Mouse (Mus musculus) skeletal muscle tissue, adult 2 months (tissue): ENCODE measurements around the gene Litaf.

ENCODE experiments used
- DNase-seq: peaks from one replicate; pipeline ENCODE4 v3.0.0-alpha.2; 2012; ENCODE audit warnings: low read depth, low spot score

The Litaf gene

DNA sequence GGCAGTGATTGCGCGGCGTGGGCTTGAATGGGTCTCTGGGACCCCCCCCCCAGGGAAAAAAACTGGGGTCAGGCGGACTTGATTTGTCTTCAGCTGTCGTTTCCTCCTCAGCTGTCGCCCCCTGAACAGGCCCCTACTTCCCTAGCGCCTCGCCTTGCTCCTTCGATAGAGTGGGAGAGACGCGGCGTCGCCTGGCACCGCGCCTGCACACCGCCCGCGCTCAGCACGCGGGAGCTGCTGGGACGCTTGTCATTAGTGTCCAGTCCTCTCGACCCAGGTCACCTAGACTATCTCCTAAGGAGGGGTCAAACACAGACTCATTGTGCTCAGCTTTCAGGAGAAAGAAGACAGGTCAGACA, 855 bp upstream of the Litaf start:
- no peak for DNase-seq

DNA sequence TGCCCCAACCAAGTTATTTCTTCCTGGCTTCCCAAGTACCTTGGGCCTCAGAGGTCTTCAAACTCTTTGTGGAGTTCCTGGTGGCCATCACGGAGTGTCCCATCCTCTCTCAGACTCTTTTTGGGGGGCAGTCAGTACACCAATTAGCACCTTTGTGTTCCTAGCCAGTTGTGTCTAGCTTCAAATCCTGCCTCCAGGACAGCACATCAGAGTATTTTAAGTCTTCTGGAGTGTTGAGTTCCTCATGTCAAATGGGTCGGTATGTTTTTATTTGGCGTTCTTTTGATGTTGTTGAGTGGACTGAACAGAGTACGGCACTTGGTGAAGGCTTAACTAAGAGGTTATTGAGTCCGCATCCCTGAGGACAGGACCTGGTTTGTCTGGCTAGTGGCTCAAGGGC, 526 bp downstream of the Litaf start:
- no peak for DNase-seq

DNA sequence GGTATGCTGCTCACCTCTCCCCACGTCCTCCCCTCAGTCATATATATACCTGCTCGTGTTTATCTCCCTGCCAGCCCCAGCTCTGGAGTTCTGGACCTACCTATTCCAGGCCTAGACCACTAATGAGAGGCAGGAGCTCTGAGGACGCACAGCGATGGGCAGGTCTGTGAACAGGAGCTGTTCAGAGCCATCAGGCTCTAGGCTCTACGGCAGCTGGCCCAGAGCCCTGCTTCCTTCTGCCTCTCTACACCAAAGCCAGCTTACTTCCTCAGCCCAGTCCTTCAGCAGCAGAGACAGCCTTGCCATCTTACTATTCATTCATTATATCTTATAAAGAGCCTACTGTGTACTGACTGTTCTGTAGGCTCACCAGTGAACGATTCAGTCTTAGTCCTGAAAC, 1.2 kb downstream of the Litaf start:
- DNase-seq: no peak

DNA sequence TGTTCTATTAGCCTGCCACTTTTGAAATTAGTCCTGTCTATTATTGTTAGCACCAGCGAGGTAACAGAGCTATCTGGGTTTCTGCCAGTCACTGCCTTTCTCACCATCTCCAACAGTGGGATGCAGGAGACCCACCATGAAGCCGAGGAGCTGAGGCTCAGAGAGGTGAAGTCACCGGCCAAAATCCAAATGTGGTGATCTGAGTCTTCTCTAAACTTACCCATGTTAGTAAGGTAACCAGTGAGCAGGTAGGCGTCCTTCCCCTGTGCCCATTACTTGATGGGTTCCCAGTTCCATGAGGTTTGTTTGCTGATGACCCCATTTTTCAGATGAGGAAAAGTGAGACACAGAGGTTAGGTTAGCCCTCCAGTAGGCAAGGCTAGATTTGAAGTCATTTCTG, 1.6 kb downstream of the Litaf start:
- DNase-seq: no peak

DNA sequence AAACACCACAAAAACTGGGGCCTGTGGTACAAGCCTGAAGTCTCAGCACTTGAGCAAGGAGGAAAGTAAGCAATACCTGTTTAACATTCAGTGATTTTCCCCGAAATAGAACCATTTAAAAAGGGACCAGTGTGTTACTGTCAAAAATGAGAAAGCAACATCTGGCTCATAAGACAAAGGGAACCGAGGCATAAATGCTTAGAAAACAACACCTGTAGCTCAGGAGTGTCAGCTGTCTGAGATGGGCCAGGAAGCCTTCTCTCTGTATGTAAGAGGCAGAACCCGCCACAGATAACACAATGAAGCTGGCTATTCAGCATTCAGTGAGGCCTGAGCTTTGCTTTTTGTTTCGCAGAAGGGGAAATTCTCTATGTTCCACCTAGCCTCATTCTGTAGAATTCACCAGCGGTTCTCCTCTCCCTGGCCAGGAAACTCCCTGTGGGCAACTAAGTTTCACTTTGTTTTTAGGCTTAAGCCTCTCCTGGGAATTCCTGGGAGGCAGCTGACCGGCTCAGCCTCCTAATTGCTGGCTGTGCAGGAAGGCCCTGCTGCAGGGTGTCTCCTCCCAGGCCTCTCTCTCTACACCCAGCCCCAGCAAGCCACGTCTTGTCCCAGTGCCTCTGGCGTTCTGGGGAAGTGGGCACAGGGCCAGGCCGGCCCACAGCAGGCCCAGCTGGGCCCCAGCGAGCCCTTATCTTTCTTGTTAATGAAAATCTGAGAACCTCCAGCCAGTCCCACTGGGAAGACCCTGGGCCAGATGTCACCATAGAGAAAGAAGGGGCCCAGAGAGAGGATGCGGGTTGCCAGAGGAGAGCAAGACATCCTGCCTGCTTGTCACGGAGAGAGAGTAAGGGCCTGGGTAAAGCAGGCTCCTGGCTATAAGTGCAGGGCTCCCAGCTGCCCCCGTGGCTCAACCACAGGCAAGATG, 2.9 kb downstream of the Litaf start:
- peak; percentile 85 for DNase-seq

DNA sequence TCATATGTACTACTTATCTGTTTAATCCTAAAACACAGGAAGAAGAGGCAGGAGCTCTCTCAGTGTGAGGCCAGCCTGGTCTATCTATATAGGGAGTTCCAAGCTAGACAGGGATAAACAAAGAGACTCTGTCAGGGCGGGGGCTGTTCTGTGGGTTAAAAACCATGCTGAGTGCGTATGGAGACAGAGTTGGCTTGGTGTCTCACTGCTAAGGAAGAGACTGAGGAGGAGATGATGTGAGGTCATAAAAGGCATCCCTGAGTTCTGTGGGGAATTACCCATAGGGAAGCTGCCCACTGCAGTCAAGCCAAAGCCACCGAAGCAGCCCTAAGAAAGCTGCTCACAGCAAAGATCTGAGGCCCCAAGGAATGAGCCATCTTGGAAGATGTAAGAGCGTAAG, 5.3 kb downstream of the Litaf start, which contains the start of gene Snn:
Gene Snn, plus strand, starts transcription at position 301 of the 400 bp plus-strand sequence.
- no peak for DNase-seq

DNA sequence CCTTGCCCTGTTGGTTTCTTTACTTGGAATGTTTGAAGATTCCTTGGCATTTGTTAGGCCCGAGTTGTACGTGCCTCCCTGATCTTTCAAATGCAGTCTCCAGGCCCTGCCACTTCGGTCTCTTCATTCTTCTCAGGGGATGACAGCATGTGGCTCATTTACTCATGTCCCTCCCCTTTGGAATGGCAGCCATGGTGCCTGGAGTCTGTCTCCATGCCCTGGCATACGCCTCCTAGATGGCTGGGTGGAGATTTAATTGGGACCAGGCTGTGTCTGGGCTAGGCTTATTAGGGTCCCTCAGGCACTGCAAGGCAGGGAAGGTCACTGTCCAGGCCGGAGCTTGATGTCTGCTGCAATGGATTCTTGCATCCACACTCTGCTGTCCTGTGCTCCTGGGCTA, 10.0 kb downstream of the Litaf start:
- DNase-seq: no peak

DNA sequence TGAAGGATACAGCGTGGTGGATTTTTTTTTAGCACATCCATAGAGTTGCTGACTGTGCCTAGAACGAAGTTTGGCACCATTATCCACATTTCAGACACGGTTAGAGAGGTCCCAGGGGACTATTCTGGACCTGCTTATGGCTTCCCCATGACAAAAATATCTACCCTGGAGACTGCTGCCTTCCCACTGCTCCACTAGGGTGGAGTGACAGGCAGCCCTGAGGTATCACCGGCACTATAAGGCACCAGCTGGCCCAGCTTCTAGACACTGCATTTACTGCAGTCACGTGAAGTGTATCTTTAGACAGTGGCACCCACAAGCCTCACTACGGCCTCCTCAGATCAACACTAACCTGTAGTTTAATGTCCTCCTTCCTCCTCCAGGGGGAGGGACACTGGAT, 11.1 kb downstream of the Litaf start:
- peak; percentile 74 for DNase-seq

DNA sequence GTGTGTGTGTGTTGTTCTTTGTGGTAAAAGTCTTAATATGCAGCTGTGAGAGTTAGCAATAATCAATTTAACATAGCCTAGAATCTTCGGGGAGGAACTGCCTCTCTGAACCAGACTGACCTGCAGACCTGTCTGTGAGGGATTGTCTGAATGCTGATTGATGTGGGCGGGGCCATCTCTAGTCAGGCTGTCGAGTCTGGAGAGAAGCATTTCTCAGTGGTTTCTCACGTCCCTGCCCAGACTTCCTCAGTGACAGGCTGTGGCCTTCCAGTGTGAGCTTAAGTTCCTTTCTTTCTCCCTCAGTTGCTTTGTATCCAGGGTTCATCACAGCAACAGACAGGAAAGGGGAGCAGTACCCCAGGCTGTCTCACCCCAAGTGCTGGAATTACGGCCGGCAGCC, 11.5 kb downstream of the Litaf start:
- no peak for DNase-seq

DNA sequence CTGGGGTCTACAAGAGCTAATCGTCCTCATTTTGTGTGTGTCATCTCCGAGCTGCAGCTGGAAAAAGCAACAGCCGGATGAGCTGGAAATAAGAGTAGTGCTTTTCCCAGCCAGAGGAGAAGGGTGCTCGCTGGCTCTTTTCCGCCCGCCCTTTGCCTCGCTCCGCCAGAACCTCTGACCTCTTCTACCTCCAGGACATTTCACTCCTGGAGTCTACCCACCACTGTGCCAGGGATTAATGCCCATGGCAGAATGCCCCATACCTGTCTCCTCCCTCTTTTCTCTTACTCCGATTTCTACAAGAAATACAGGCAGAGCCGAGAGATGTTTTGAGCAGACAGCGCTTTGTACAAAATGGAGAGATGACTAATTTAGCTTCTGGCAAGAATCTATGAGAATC, 14.8 kb downstream of the Litaf start:
- no peak for DNase-seq

DNA sequence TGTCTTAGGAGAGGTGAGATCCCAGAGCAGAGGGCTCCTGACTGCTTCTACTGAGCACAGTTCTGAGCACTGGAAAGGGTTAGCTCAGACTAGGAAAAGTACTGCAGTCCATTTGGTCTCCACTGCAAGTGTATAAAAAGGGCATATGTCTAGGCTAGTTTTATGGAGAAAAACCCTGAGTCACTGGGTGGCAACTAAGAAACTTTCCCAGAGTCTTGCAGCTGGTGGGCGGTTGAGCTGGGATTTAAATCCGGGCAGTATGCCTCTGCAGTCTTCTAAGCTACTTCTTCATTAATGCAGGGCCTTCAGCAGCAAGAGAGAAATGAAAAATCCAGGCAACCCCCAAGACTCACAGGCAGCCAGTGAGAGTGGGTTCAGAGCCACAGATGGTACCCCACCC, 15.7 kb downstream of the Litaf start:
- no peak for DNase-seq

DNA sequence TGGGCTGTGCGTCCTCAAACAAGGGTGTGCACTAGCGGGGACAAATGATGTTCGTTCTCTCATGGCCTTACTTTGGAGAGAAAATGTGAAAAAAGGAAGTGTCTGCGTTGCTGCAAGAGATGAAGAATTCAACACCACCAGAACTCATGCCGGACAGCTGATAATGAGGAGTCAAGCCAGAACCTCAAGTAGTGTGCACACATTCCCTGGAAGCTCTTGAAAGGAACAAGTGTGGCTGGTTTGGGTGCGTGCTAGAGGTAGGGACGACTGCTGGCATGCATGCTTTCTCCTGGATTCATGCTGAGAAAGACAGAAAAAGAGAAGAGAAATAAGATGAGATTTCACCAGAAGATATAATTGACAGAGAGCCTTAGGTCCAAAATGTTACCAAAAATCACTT, 18.8 kb downstream of the Litaf start:
- no peak for DNase-seq

DNA sequence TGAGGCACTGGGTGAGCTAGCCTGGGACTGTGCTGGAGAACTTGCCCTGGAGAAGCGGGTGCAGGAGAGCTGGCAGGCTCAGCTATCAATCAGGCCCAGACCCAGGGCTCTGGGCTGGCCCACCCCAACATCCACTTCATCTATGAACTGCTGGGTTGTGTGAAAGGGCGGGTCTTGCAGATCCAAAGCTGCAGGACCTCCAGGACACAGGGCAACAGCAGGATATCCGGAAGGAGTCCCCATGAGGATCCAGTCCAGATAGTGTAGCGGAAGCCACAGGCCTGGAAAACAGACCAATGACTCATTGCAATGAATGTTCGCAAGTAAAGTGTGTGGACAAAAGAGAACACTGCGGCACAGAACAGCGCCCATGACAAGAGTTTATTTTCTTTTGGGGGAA, 19.5 kb downstream of the Litaf start:
- DNase-seq: no peak

DNA sequence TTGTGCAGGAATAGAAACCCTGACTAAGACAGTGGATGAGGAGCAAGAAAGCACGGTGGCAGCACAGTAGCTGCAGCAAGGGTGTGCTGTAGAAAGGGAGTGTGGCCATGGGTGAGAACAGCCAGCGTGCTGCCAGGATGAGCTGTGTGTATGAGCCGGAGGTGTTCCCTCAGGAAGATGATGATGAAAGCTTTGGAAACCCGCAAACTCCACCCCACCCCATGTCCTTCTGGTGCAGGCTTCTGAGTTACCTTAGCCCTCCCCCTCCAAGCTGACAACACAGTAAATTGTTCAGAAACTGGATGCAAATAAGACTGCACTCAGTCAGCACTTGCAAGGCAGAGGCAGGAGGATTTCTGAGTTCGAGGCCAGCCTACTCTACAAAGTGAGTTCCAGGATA, 22.7 kb downstream of the Litaf start:
- DNase-seq: no peak

DNA sequence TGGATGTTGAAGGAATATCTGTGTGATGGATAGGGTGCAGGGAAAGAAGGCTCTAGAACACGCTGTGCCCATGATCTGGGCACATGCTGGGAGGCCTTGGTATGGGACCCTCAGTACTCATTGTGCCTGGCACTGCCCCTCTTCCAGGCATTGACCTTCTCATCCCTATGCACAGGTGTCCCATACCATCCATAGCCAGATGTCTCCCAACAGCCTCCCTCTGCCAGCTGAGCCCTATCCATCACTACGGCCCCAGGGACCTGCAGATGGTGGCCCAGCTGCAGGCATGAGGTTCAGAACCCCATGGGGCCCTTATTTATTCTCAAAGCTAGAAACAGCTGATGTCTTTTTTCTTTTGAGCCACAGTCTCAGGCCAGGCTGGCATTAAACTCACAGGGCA, 25.4 kb downstream of the Litaf start:
- no peak for DNase-seq

DNA sequence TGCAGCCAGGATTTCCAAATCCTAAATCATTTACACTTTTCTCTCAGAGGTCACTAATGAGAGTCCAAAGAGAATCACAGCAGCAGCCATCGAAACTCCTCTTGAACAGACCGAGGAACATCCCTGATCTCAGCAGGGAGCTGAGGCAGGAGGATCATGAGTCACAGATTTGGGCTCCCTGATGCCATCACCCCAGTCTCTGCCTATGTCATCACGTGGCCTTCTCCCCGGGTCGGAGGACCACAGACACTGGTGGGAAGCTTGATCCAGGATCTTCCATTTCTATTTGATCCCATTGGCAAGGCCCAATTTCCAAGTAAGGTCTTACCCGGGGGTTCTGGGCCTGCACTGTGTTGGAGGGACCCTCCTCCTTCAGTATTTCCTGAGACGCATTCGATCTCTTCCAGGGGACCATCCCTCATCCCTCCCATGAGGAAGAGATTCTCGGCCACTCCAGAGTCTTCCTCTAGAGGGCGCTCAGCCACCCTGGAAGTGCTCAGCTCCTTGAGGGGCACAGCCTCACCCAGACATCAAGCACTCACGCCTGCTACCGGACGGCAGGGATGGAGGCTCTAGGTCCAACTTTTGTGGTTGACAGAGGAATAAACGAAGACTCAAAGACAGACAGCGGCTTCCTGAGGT, 30.0 kb downstream of the Litaf start:
- peak; percentile 54 for DNase-seq

DNA sequence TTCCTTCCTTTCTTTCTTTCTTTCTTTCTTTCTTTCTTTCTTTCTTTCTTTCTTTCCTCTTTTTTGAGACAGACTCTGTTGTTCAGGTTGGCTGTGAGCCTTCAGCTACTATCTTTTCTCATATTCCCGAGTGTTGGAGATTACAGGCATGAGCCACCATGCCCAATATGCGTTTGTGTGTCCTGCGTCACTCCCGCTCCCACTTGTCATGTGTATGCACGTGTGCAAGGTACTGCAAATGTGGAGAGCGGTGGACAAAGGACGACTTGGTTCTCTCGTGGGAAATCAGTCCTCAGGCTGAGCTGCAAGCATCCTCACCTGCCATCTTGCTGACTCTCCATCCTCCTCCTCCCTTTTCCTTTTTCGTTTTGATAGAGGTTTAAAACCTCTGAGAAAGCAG, 30.7 kb downstream of the Litaf start:
- no peak for DNase-seq

DNA sequence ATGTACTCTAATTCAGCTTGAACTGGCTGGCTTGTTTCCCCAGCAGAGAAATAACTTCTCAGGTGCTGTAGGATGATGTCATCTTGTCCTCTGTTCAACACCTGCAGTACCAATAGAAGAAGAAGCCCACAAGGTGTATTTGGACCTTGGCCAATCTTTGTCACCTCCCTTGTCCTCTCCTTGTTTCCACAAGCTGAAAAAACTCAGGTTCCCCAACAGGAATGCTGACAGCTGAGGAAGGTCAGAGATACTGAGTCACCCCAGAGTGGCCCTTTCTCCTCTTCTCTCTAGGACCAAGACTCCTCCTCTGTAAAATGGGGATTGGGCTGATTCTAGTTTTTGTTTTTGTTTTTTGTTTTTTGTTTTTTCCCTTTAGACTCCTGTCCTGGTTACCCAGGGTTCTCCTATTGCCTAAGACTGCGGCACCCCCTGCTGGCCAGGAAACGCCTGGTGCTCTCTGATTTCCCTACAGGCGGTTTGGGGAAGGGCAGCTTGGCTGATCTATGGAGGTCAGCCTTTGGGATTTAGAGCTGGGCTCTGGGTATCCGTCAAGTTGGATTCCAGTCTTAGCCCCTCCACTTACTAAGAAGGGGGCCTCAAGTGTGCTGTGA, 31.7 kb downstream of the Litaf start:
- peak; percentile 67 for DNase-seq

DNA sequence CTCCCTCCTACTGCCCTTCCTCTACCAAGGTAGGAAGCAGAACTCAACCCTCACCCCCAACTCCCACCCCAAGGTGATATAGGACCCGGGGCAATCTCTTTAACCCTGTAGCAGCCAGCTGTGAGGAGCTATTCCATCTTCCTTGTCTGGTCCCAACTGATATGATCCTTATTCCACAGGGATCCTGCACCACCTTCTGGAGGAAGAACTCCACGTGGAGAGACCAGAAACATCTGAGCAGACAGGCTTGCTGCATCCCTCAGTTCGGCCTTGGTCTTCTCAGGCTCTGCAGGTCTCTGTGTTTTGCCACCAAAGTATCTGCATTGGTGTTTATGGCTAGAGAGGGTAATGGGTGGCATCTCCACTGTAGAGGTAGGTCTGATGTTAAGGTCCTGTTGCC, 34.6 kb downstream of the Litaf start:
- DNase-seq: no peak

DNA sequence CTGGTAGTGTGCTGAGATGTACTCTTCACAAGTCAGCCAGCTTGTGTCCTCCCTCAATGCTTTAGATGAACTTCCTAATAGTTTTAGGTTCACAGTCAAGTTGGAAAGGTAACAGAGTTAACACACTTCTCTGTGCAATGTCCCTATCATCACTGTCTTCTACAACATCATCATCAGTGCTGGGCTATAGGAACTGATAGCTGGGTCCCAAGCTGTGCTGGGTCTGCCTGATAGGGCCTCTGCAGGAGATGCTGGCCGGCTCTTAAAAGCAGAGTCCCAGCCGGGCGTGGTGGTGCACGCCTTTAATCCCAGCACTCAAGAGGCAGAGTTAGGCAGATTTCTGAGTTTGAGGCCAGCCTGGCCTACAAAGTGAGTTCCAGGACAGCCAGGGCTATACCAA, 35.1 kb downstream of the Litaf start:
- DNase-seq: no peak

DNA sequence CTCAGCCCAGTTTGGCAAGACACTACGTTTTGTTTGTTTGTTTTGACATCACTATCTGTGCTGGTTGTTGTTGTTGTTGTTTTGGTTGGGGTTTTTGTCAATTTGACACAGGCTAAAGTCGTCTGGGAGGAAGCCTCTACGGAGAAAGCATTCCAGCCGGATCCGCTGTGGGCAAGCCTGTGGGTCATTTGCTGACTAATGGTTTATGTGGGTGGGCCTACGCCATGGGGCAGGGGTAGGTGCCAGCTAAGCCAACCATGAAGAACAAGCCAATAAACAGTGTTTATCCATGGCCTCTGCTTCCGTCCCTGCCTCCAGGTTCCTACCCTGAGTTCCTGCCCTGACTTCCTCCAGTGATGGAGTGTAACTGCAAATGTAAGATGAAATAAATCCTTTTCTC, 37.8 kb downstream of the Litaf start:
- DNase-seq: no peak

DNA sequence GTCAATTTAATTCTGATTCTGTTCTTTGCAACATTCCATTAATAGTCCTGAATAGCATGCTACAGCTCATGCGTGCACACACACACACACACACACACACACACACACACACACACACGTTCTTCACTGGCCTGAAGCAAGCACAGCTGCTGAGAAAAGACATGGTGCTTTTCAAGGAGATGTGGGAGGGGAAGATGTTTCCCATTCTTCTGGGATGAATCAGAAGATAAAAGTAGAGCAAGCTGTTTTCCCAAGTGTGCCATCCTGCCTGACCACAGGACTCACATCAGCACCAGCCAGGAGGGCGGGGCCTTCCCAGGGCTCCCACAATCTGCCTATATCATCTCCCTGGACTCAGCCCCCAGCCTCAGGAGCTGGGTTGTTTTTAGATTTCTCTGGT, 41.1 kb downstream of the Litaf start:
- peak; percentile 72 for DNase-seq

DNA sequence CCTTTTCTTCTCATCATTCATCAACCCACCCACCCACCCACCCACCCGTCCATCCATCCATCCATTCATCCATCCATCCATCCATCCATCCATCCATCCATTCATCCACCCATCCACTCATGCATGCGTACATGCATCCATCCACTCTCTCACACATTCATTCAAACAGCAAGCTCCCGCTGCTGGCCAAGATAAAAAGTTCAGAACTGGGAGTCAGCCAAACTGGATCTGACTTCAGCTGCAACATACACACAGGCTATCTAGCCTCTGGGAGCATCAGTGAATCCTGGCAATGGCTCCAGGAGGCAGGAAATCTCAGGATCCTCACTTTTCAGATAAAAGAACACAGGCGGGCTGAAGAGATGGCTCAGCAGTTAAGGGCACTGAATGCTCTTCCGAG, 42.3 kb downstream of the Litaf start:
- no peak for DNase-seq
